Mouse (Mus musculus) heart, embryonic 10.5 days (tissue): ENCODE data around the gene Pramef12. TPM values are rescaled to one million over a fixed set of nuclear protein-coding genes. Genes with fewer than 3 reads are reported as not detected.
"Not testable (repeated sequence)": the region's sequence is repeated elsewhere in the genome, so short reads cannot be mapped to it uniquely, and the experiment has no call there.

ENCODE experiments used
- DNase-seq: peaks from one replicate; pipeline ENCODE4 v3.0.0-alpha.2; 2017; ENCODE audit warnings: low spot score
- H3K27ac ChIP-seq: fragments of 300-500 bp; sonication (generic); 2 replicates; pipeline ENCODE4 v1.5.1; 2016; ENCODE audit warnings: mild to moderate bottlenecking
- H3K27me3 ChIP-seq: fragments of 300-500 bp; sonication (generic); 2 replicates; pipeline ENCODE4 v1.6.1; 2016; ENCODE audit warnings: mild to moderate bottlenecking; ENCODE audit not compliant: poor library complexity, insufficient read depth, severe bottlenecking
- H3K36me3 ChIP-seq: fragments of 300-500 bp; sonication (generic); 2 replicates; pipeline ENCODE4 v1.6.1; 2016; ENCODE audit warnings: mild to moderate bottlenecking, moderate library complexity
- H3K4me1 ChIP-seq: fragments of 300-500 bp; sonication (generic); 2 replicates; pipeline ENCODE4 v1.6.1; 2016; ENCODE audit warnings: mild to moderate bottlenecking
- H3K4me3 ChIP-seq: fragments of 300-500 bp; sonication (generic); 2 replicates; pipeline ENCODE4 v1.5.1; 2016; ENCODE audit warnings: mild to moderate bottlenecking, moderate library complexity
- H3K9me3 ChIP-seq: fragments of 300-500 bp; sonication (generic); 2 replicates; pipeline ENCODE4 v1.6.1; 2016; ENCODE audit warnings: mild to moderate bottlenecking, moderate library complexity
- WGBS: fragments of 180-500 bp; shearing (Covaris S2); methylation state at CpG from one replicate; pipeline ENCODE4 v1.1.7; 2016; 5-methylcytosine and 5-hydroxymethylcytosine counted together
- polyA plus RNA-seq: library from polyadenylated mRNA; unstranded; fragments of >200 nt; fragmentation: Nextera tagmentation; extraction: Ambion mirVana; gene quantifications from 2 replicates; pipeline ENCODE4 v1.2.1, GENCODE M21; 2016

The Pramef12 gene
- polyA plus RNA-seq, 1 experiment from 2014 or later = 0.43 TPM

- Histone ChIP-seq H3K4me1 (no peaks in the 10 kb centered on the region), H3K27ac (no peak overlapping the region), H3K27me3 (no peaks in the 10 kb centered on the region), H3K4me3 (no peak overlapping the region), H3K36me3 (no peaks in the 10 kb centered on the region), H3K9me3 (no peaks in the 10 kb centered on the region)
- DNase-seq = no peak
- 26% methylated on average over 3 of the region's 3 CpGs for WGBS
Observed at GRCm38 (mm10) chr4:144396316-144396715, 11.9 kb downstream of the Pramef12 start.

- no peaks in the 10 kb centered on the region for H3K4me1 ChIP-seq
- DNase-seq = peak; percentile 67
- no peaks in the 10 kb centered on the region for H3K36me3 ChIP-seq
- H3K9me3 ChIP-seq = no peaks in the 10 kb centered on the region
- H3K4me3 ChIP-seq = no peak within 1 kb of the TSS
- WGBS = 44% methylated on average over 2 of the region's 2 CpGs
- no peaks in the 10 kb centered on the region for H3K27me3 ChIP-seq
- no peak within 1 kb of the TSS for H3K27ac ChIP-seq
Observed at GRCm38 (mm10) chr4:144377911-144378310, 30.4 kb downstream of the Pramef12 start, which contains the start of gene Pramef20. Gene Pramef20 (minus strand): TSS chr4:144377933.

GRCm38 (mm10) chr4:144357642-144358041 is 50.6 kb downstream of the Pramef12 start, which contains the start of gene Gm13119:
Gene Gm13119 (plus strand): TSS chr4:144357942.
- not testable (repeated sequence) for H3K4me1 ChIP-seq, H3K27ac ChIP-seq, H3K4me3 ChIP-seq, H3K36me3 ChIP-seq, H3K27me3 ChIP-seq, H3K9me3 ChIP-seq, DNase-seq
- WGBS = 78% methylated on average over 3 of the region's 3 CpGs

Other genes with a start within 250 kb of the Pramef12 start
- gene Oog3, start 245.8 kb downstream of the Pramef12 start, polyA plus RNA-seq = not detected in 2 replicates
- gene Oog2, start 217.7 kb downstream of the Pramef12 start, polyA plus RNA-seq = not detected in 2 replicates
- not detected in 2 replicates for gene C87977, start 195.1 kb downstream of the Pramef12 start, polyA plus RNA-seq
- not detected in 2 replicates for gene Pramel5, start 128.0 kb downstream of the Pramef12 start, polyA plus RNA-seq
- not detected in 2 replicates for gene Gm13128, start 78.2 kb downstream of the Pramef12 start, polyA plus RNA-seq
- not detected in 2 replicates for gene Gm13119, start 50.5 kb downstream of the Pramef12 start, polyA plus RNA-seq
- gene Pramef20, start 30.5 kb downstream of the Pramef12 start, polyA plus RNA-seq = not detected in 2 replicates
- not detected in 2 replicates for gene 1700012P22Rik, start 30.3 kb upstream of the Pramef12 start, polyA plus RNA-seq
- gene Gm9944, start 44.9 kb upstream of the Pramef12 start, polyA plus RNA-seq = not detected in 2 replicates
- gene Aadacl3, start 55.3 kb upstream of the Pramef12 start, polyA plus RNA-seq = not detected in 2 replicates
- gene 9430007A20Rik, start 111.4 kb upstream of the Pramef12 start, polyA plus RNA-seq = not detected in 2 replicates
- not detected in 2 replicates for gene Gm13124, start 156.7 kb upstream of the Pramef12 start, polyA plus RNA-seq
- gene Aadacl4, start 205.2 kb upstream of the Pramef12 start, polyA plus RNA-seq = not detected in 2 replicates